Mouse (Mus musculus): ENCODE data around the gene Eif2b3. TPM values are rescaled to one million over a fixed set of nuclear protein-coding genes. Genes with fewer than 3 reads are reported as not detected.
A peak's percentile ranks its signal among the peaks of the same experiment; 100 is the strongest.

Eif2b3 gene
- polyA plus RNA-seq, 1 experiment from 2014 or later, result 48.9 TPM

DNA sequence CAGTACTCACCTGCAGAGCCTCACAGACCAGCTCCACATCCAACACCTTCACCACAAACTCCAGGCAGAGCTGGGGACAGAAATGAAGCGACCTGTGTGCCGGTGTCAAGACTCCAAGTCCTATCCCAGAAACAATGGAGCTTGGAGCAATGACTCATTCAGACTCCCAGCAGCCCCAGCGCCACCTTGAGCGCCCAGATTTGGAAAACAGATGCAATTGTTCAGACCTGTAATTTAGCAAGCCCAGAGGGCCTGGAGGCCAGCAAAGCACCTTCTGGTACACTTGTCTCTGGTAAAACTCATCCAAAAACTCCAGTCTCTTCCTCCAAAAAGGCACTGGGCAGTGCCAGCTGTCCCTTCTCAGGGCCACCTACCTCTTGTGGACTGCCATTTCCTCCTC, 103.0 kb downstream of the Eif2b3 start:
- H3K9ac ChIP-seq (ENCODE audit: low read depth, low read length), result no peak overlapping the region
- no peaks in the 10 kb centered on the region for H3K36me3 ChIP-seq (ENCODE audit: control insufficient read depth, insufficient read depth, low read length)
- H3K4me3 ChIP-seq (ENCODE audit: low read depth, low read length), result no peak overlapping the region
- peaks cover 16% of the 10 kb centered on the region for H3K4me1 ChIP-seq (ENCODE audit: control insufficient read depth, insufficient read depth, low read length)
- H3K27ac ChIP-seq (ENCODE audit: low read length), result no peak overlapping the region
- no peak for ATAC-seq
- 88% methylated on average over 4 of the region's 4 CpGs for WGBS
- no peaks in the 10 kb centered on the region for H3K27me3 ChIP-seq (ENCODE audit: control insufficient read depth, insufficient read depth, low read depth, low read length)
- H3K4me2 ChIP-seq (ENCODE audit: low read length), result no peak overlapping the region
- H3K9me3 ChIP-seq (replicated peaks; ENCODE audit: control insufficient read depth, low read length, poor library complexity, severe bottlenecking), result no peaks in the 10 kb centered on the region

DNA sequence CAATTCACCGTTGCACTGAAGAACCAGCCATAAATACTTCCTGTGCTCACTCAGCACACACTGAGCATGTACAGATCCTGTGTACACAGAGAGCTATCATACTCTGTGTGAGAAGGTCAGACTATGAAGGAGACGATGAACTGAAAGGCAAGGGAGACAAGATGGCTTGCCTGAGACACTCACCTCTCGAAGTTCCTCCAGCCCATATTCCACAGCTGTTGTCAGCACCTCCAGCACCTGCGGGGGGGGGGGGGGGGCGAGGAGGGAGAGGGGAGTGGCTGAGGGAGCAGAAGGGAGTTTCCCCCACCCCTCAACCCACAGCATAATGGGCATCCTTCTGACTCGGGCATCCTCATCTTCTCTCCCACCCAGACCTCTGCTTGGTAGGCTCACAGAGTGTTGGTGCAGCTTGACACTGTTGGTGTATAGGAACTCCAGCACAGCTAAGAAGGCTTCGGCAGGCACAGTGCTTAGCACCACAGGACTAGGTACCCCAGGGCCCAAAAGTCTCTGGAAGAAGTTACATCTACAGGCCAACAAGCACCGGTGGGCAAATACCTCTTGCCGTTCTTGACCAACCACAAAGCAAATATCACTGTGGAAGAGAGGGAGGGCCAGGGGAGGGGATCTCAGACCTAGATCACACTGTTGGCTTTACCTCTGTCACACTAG, 104.5 kb downstream of the Eif2b3 start:
- ATAC-seq, result no peak
- Histone ChIP-seq H3K9ac (ENCODE audit: low read depth, low read length) (no peak overlapping the region), H3K36me3 (ENCODE audit: control insufficient read depth, insufficient read depth, low read length) (peaks cover 8% of the 10 kb centered on the region), H3K27me3 (ENCODE audit: control insufficient read depth, insufficient read depth, low read depth, low read length) (no peaks in the 10 kb centered on the region), H3K27ac (ENCODE audit: low read length) (no peak overlapping the region), H3K4me2 (ENCODE audit: low read length) (no peak overlapping the region), H3K9me3 (replicated peaks; ENCODE audit: control insufficient read depth, low read length, poor library complexity, severe bottlenecking) (no peaks in the 10 kb centered on the region), H3K4me1 (ENCODE audit: control insufficient read depth, insufficient read depth, low read length) (peaks cover 16% of the 10 kb centered on the region), H3K4me3 (ENCODE audit: low read depth, low read length) (no peak overlapping the region)
- 87% methylated on average over 7 of the region's 9 CpGs for WGBS

GRCm38 (mm10) chr4:117124218-117124517, 105.0 kb downstream of the Eif2b3 start:
- 88% methylated on average over 3 of the region's 3 CpGs for WGBS
- ATAC-seq, result no peak
- Histone ChIP-seq H3K27me3 (ENCODE audit: control insufficient read depth, insufficient read depth, low read depth, low read length) (no peaks in the 10 kb centered on the region), H3K9ac (ENCODE audit: low read depth, low read length) (no peak overlapping the region), H3K36me3 (ENCODE audit: control insufficient read depth, insufficient read depth, low read length) (peaks cover 11% of the 10 kb centered on the region), H3K4me3 (ENCODE audit: low read depth, low read length) (no peak overlapping the region), H3K4me1 (ENCODE audit: control insufficient read depth, insufficient read depth, low read length) (peaks cover 16% of the 10 kb centered on the region), H3K4me2 (ENCODE audit: low read length) (no peak overlapping the region), H3K9me3 (replicated peaks; ENCODE audit: control insufficient read depth, low read length, poor library complexity, severe bottlenecking) (no peaks in the 10 kb centered on the region), H3K27ac (ENCODE audit: low read length) (no peak overlapping the region)

DNA sequence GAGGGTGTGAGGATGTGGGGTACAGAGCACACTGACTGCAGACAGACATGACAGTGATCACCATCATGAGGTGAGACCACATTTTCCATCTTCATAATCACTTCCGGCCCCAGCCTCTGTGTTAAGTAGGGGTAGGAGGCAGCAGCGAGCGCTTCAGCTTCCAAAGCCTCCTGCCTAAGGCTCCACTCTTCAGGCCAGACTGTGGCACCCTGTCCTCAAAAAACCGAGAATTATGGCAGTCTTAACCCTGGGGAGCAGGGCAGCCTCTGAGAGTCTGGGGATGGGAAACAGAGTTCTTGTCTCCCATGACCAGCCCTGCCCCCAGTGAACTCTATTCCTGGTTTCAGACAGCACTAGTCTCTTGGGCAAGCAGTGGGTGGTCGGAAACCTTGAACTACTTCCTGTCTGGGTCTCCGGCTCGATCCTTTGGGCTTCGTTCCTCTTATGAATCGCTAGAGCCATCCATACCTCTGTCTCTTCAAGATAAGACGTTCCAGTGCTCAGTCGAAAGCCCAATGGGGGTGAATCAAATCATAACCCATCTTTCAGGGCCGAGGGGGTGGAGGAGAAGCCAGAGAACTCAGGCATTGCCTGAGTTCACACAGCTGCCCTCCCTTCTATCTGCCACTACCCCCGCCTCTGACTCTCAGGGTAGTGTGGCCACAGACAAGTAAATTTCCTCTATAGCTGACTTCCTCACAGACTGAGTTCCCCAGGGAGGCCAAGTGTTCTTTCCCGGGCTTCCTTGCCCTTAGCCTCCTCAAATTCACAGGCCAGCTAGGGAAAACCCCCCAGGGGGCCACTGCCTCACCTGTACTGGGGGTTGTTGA, 105.5 kb downstream of the Eif2b3 start:
- Histone ChIP-seq H3K9me3 (replicated peaks; ENCODE audit: control insufficient read depth, low read length, poor library complexity, severe bottlenecking) (no peaks in the 10 kb centered on the region), H3K36me3 (ENCODE audit: control insufficient read depth, insufficient read depth, low read length) (peaks cover 11% of the 10 kb centered on the region), H3K9ac (ENCODE audit: low read depth, low read length) (peak overlapping the region; percentile 59), H3K27ac (ENCODE audit: low read length) (peak overlapping the region; percentile 72), H3K4me2 (ENCODE audit: low read length) (no peak overlapping the region), H3K4me3 (ENCODE audit: low read depth, low read length) (no peak overlapping the region), H3K27me3 (ENCODE audit: control insufficient read depth, insufficient read depth, low read depth, low read length) (no peaks in the 10 kb centered on the region), H3K4me1 (ENCODE audit: control insufficient read depth, insufficient read depth, low read length) (peaks cover 13% of the 10 kb centered on the region)
- 71% methylated on average over 14 of the region's 14 CpGs for WGBS
- no peak for ATAC-seq

GRCm38 (mm10) chr4:117125348-117125909, 106.2 kb downstream of the Eif2b3 start, which contains the start of gene Btbd19:
Btbd19 (minus strand) TSS chr4:117125725.
- H3K36me3 ChIP-seq (ENCODE audit: control insufficient read depth, insufficient read depth, low read length), result peaks cover 11% of the 10 kb centered on the region
- no peak for ATAC-seq

GRCm38 (mm10) chr4:117125910-117126674, 106.9 kb downstream of the Eif2b3 start:
- peaks cover 11% of the 10 kb centered on the region for H3K36me3 ChIP-seq (ENCODE audit: control insufficient read depth, insufficient read depth, low read length)
- WGBS, result 47% methylated on average over 15 of the region's 15 CpGs
- H3K27ac ChIP-seq (ENCODE audit: low read length), result peak overlapping the region; percentile 72
- H3K4me2 ChIP-seq (ENCODE audit: low read length), result no peak overlapping the region
- no peak overlapping the region for H3K4me3 ChIP-seq (ENCODE audit: low read depth, low read length)
- H3K4me1 ChIP-seq (ENCODE audit: control insufficient read depth, insufficient read depth, low read length), result peaks cover 10% of the 10 kb centered on the region
- H3K9ac ChIP-seq (ENCODE audit: low read depth, low read length), result peak overlapping the region; percentile 59; the same call in 1 of the 2 replicates
- no peaks in the 10 kb centered on the region for H3K27me3 ChIP-seq (ENCODE audit: control insufficient read depth, insufficient read depth, low read depth, low read length)
- ATAC-seq, result no peak
- no peaks in the 10 kb centered on the region for H3K9me3 ChIP-seq (replicated peaks; ENCODE audit: control insufficient read depth, low read length, poor library complexity, severe bottlenecking)

More at GRCm38 (mm10) chr4:117125348-117125909, 106.2 kb downstream of the Eif2b3 start, which contains the start of gene Btbd19:
- 26% methylated on average over 8 of the region's 8 CpGs for WGBS
- Histone ChIP-seq H3K4me3 (ENCODE audit: low read depth, low read length) (no peak within 1 kb of the TSS), H3K4me2 (ENCODE audit: low read length) (0 out of 2 replicates have a peak within 1 kb of the TSS, but pooled peaks have one; percentile 9), H3K27me3 (ENCODE audit: control insufficient read depth, insufficient read depth, low read depth, low read length) (no peaks in the 10 kb centered on the region), H3K4me1 (ENCODE audit: control insufficient read depth, insufficient read depth, low read length) (peaks cover 10% of the 10 kb centered on the region), H3K9me3 (replicated peaks; ENCODE audit: control insufficient read depth, low read length, poor library complexity, severe bottlenecking) (no peaks in the 10 kb centered on the region), H3K9ac (ENCODE audit: low read depth, low read length) (peak within 1 kb of the TSS; percentile 59), H3K27ac (ENCODE audit: low read length) (peak within 1 kb of the TSS; percentile 72)

GRCm38 (mm10) chr4:117126675-117127290, 107.6 kb downstream of the Eif2b3 start, which contains the start of gene Tctex1d4:
Tctex1d4 (plus strand) TSS chr4:117126794.
- no peak for ATAC-seq
- Histone ChIP-seq H3K9me3 (replicated peaks; ENCODE audit: control insufficient read depth, low read length, poor library complexity, severe bottlenecking) (no peaks in the 10 kb centered on the region), H3K4me3 (ENCODE audit: low read depth, low read length) (no peak within 1 kb of the TSS), H3K9ac (ENCODE audit: low read depth, low read length) (peak within 1 kb of the TSS; percentile 59; the same call in 1 of the 2 replicates), H3K4me1 (ENCODE audit: control insufficient read depth, insufficient read depth, low read length) (peaks cover 13% of the 10 kb centered on the region), H3K27ac (ENCODE audit: low read length) (peak within 1 kb of the TSS; percentile 72), H3K36me3 (ENCODE audit: control insufficient read depth, insufficient read depth, low read length) (peaks cover 11% of the 10 kb centered on the region), H3K4me2 (ENCODE audit: low read length) (no peak within 1 kb of the TSS), H3K27me3 (ENCODE audit: control insufficient read depth, insufficient read depth, low read depth, low read length) (no peaks in the 10 kb centered on the region)
- 87% methylated on average over 9 of the region's 9 CpGs for WGBS

DNA sequence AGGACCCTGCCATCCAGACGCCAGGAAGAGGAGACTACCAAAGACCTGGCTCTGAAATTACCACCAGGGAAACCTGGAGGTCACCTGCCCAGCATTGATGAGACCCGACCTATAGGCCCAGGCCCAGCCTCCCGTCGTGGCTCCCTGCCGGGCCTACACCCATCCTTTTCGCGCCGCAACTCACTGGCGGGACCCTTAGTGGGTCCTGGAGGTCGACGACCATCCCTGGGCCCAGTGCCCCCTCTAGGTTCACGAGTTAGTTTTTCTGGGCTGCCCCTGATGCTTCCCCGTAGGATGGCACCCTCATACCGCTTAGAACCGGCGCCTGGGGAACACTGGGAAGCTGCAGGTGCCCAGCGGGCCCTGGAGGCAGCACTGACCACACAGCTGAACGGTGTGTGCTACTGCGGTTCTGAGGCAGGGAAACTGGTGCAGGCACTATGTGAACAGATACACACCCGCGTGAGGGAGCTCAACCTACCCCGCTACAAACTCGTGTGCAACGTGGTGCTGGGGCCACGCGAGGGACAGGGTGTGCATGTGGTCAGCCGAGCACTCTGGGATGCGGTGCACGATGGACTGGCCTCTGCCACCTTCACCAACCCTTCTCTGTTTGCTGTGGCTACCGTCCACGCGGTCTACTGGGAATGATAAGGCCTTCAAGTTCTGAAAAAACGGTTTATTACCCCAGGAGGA, 108.9 kb downstream of the Eif2b3 start:
- Histone ChIP-seq H3K9me3 (replicated peaks; ENCODE audit: control insufficient read depth, low read length, poor library complexity, severe bottlenecking) (no peaks in the 10 kb centered on the region), H3K36me3 (ENCODE audit: control insufficient read depth, insufficient read depth, low read length) (peaks cover 11% of the 10 kb centered on the region), H3K27me3 (ENCODE audit: control insufficient read depth, insufficient read depth, low read depth, low read length) (no peaks in the 10 kb centered on the region), H3K4me1 (ENCODE audit: control insufficient read depth, insufficient read depth, low read length) (peaks cover 24% of the 10 kb centered on the region), H3K9ac (ENCODE audit: low read depth, low read length) (no peak overlapping the region), H3K27ac (ENCODE audit: low read length) (no peak overlapping the region), H3K4me3 (ENCODE audit: low read depth, low read length) (no peak overlapping the region), H3K4me2 (ENCODE audit: low read length) (no peak overlapping the region)
- ATAC-seq, result no peak
- WGBS, result 91% methylated on average over 33 of the region's 33 CpGs

Data from midbrain, embryonic 16.5 days (tissue).